Mouse (Mus musculus): Measurements from ENCODE around the gene Syngr3.

GRCm38 (mm10) chr17:24730787-24731186, 41.0 kb upstream of the Syngr3 start:
- TF ChIP-seq CTCF (IDR thresholded peaks at IDR 0.05; ENCODE audit: control insufficient read depth, insufficient read depth, low read length) (no peak), POLR2A (IDR thresholded peaks at IDR 0.05; ENCODE audit: borderline replicate concordance, control insufficient read depth, low read depth, low read length) (no peak)
